ENCODE assay signal across 16 mouse cellular contexts in the genomic region with DNA sequence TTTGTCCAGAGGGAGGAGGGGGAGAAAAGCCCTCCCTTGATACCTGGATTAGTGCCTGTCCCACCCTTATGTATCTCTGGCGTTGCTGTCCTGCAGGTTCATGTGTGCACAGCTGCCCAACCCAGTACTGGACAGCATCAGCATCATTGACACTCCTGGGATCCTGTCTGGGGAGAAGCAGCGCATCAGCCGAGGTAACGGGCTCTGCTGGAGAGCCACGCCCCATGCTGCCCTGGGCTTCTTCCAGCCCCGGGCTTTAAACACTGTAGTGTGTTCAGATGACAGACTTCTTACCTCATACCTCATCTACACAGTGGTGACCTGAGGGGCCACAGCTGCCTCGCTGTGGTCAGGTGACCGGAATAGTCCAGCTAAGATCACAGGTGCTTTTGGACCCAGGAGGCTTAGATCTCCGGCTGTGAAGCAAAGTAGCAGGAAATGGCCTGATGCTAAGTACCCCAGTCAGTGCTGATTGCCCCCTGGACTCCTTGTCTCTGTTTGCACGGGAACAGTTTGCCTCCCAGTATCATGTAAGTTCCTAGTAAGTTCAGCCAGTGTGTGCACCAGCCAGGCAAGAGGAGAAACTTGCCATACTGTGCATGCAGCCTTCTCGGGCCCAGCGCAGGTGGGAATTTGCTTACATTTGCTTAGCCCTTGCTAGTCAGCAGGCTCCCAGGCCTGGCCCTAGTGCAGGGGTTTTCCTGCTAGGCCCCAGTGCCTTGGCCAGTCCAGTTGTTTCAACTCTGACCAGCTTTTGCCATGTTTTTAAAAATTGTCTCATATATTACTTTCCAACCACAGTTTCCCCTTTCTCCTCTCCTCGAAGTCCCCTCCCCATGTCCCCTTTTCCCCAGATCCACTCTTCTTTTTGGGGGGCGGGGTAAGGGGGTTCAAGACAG. TPM values are rescaled to one million over a fixed set of nuclear protein-coding genes. Genes with fewer than 3 reads are reported as not detected.
A peak's percentile ranks its signal among the peaks of the same experiment; 100 is the strongest.
DNase-seq lines count a peak whose midpoint lies in the region; ATAC-seq and TF ChIP-seq lines count a peak whose summit lies in the region.
"Had no signal": no experiment of that assay in that cellular context is flagged by ENCODE, and none has a peak within 500 bp of the region (broad histone marks: within the 10 kb centered on the region; RNA-seq: fewer than 3 reads in every experiment).

No protein-coding gene starts in this region.

- 0 out of 2 replicates have a peak, but pooled peaks have one; percentile 24 for TF ChIP-seq EP300 in ES-Bruce4 (IDR thresholded peaks at IDR 0.05; ENCODE audit: insufficient read depth, low read depth, low read length)
- TF ChIP-seq EP300 in liver, embryonic 14.5 days (IDR thresholded peaks at IDR 0.05; ENCODE audit: low read depth): no peak

- WGBS in heart, embryonic 12.5 days: 71% methylated on average over 14 of the region's 14 CpGs
- 65% methylated on average over 14 of the region's 14 CpGs for WGBS in liver, embryonic 14.5 days (ENCODE audit: insufficient replicate concordance)

- no peaks in the 10 kb centered on the region for H3K9me3 ChIP-seq in heart, embryonic 12.5 days (replicated peaks)
- H3K9me3 ChIP-seq in ES-Bruce4 (replicated peaks; ENCODE audit: control insufficient read depth, insufficient read depth, low read length, poor library complexity, severe bottlenecking): no peaks in the 10 kb centered on the region
- no peaks in the 10 kb centered on the region for H3K9me3 ChIP-seq in liver, embryonic 14.5 days (ENCODE audit: control insufficient read depth, low read length)
- H3K9me3 ChIP-seq: forebrain, embryonic 12.5 days; heart, embryonic 15.5 days; kidney, embryonic 15.5 days had no signal

- no peaks in the 10 kb centered on the region for H3K27me3 ChIP-seq in heart, embryonic 12.5 days (replicated peaks)
- H3K27me3 ChIP-seq in ES-Bruce4 (ENCODE audit: control insufficient read depth, insufficient read depth, low read length, poor library complexity, severe bottlenecking): no peaks in the 10 kb centered on the region
- no peaks in the 10 kb centered on the region for H3K27me3 ChIP-seq in liver, embryonic 14.5 days (ENCODE audit: control insufficient read depth, insufficient read depth, low read length)
- H3K27me3 ChIP-seq: forebrain, embryonic 12.5 days; heart, embryonic 15.5 days; kidney, embryonic 15.5 days had no signal

- intact Hi-C loops in heart, postnatal 14 days (cut with DNase I): no loop called here

- no peak for TF ChIP-seq CTCF in ES-Bruce4 (IDR thresholded peaks at IDR 0.05; ENCODE audit: low read depth, low read length)
- no peak for TF ChIP-seq CTCF in liver, embryonic 14.5 days (IDR thresholded peaks at IDR 0.05; ENCODE audit: low read depth)

- 0 out of 2 replicates have a peak overlapping the region, but pooled peaks have one; percentile 25 for H3K9ac ChIP-seq in heart, embryonic 12.5 days
- H3K9ac ChIP-seq in ES-Bruce4 (ENCODE audit: low read depth, poor library complexity, severe bottlenecking): no peak overlapping the region
- H3K9ac ChIP-seq in liver, embryonic 14.5 days (replicated peaks): peak overlapping the region; percentile 23
- H3K9ac ChIP-seq: forebrain, embryonic 12.5 days; heart, embryonic 15.5 days; kidney, embryonic 15.5 days; lung, embryonic 14.5 days had no signal

- H3K36me3 ChIP-seq in heart, embryonic 12.5 days: peaks cover 32% of the 10 kb centered on the region
- peaks cover 25% of the 10 kb centered on the region for H3K36me3 ChIP-seq in ES-Bruce4 (ENCODE audit: control insufficient read depth, insufficient read depth, low read length, poor library complexity, severe bottlenecking)
- H3K36me3 ChIP-seq in liver, embryonic 14.5 days (replicated peaks; ENCODE audit: control insufficient read depth, insufficient read depth, low read depth): peaks cover 47% of the 10 kb centered on the region

- H3K4me3 ChIP-seq in heart, embryonic 12.5 days: no peak overlapping the region
- no peak overlapping the region for H3K4me3 ChIP-seq in ES-Bruce4 (ENCODE audit: low read depth, low read length)
- no peak overlapping the region for H3K4me3 ChIP-seq in liver, embryonic 14.5 days (ENCODE audit: insufficient read depth in 1 of 2, low read depth in 2 of 2, low read length in 2 of 2)
- H3K4me3 ChIP-seq: forebrain, embryonic 12.5 days; heart, embryonic 15.5 days; kidney, embryonic 15.5 days had no signal

- ATAC-seq in heart, embryonic 12.5 days (ENCODE audit: insufficient number of reproducible peaks, low FRiP score): no peak
- ATAC-seq in liver, embryonic 14.5 days (ENCODE audit: insufficient read depth): no peak
- ATAC-seq: CD4-positive, CD25-positive, alpha-beta regulatory T cell, adult 4 months had no signal

- H3K4me2 ChIP-seq in heart, embryonic 12.5 days: peak overlapping the region; percentile 89
- peak overlapping the region; percentile 97; the same call in 1 of the 2 replicates for H3K4me2 ChIP-seq in liver, embryonic 14.5 days (ENCODE audit: low read depth)
- H3K4me2 ChIP-seq: forebrain, embryonic 12.5 days; heart, embryonic 15.5 days; lung, embryonic 14.5 days had no signal

- H3K4me1 ChIP-seq in heart, embryonic 12.5 days (replicated peaks): peaks cover 84% of the 10 kb centered on the region
- peaks cover 6% of the 10 kb centered on the region for H3K4me1 ChIP-seq in ES-Bruce4 (ENCODE audit: control insufficient read depth, insufficient read depth, low read length)
- peaks cover 78 to 83% of the 10 kb centered on the region in 2 experiments for H3K4me1 ChIP-seq in liver, embryonic 14.5 days (replicated peaks; ENCODE audit: control insufficient read depth in 2 of 2, insufficient read depth in 2 of 2, low read length in 1 of 2)

- DNase-seq in heart, postnatal 14 days: no peak
- DNase-seq in A20 (ENCODE audit: low read depth, low spot score): peak; percentile 82
- no peak for DNase-seq in liver, embryonic 14.5 days (ENCODE audit: low read depth in 3 of 3, low spot score in 3 of 3)
- DNase-seq in spleen, postnatal 10 days (ENCODE audit: low spot score in 2 of 2): no peak
- no peak for DNase-seq in testis, postnatal 14 days (ENCODE audit: low spot score)
- no peak for DNase-seq in right cerebral cortex, postnatal 10 days (ENCODE audit: low spot score in 2 of 2)
- DNase-seq: adrenal gland, postnatal 10 days; lung, embryonic 14.5 days; right cerebral cortex, postnatal 14 days; thymus, postnatal 14 days had no signal

- no peak for TF ChIP-seq POLR2A in ES-Bruce4 (IDR thresholded peaks at IDR 0.05; ENCODE audit: insufficient read depth, low read length)

- no peak overlapping the region for H3K27ac ChIP-seq in heart, embryonic 12.5 days (ENCODE audit: poor library complexity, severe bottlenecking)
- no peak overlapping the region for H3K27ac ChIP-seq in ES-Bruce4 (ENCODE audit: insufficient read depth, low read length)
- H3K27ac ChIP-seq in liver, embryonic 14.5 days: peak overlapping the region; percentile 29
- H3K27ac ChIP-seq: forebrain, embryonic 12.5 days; heart, embryonic 15.5 days; kidney, embryonic 15.5 days had no signal

RNA-seq across cellular contexts. Expression of a gene that starts 4.8 kb away (rescaled TPM):
- polyA plus RNA-seq in heart, embryonic 12.5 days (2016; fragmentation: Nextera tagmentation; extraction: Ambion mirVana): 87.0 and 88.7 TPM in 2 replicates
- total RNA-seq in heart, postnatal 14 days (2021): 100 to 1,000 TPM; 163 to 172 TPM
- polyA plus RNA-seq in ES-Bruce4 (2011; ENCODE audit: insufficient read depth, insufficient read length, low read depth, missing spikeins): 81.0 and 81.6 TPM in 2 replicates
- 65.3 and 81.6 TPM in 2 replicates for polyA plus RNA-seq in liver, embryonic 14.5 days (2012; rRNA removed)
- 38.0 and 49.6 TPM in 2 replicates for polyA plus RNA-seq in liver, embryonic 14.5 days (2014; fragmentation: Nextera tagmentation; extraction: Ambion mirVana)

RNA-seq across cellular contexts. Expression of a gene that starts 24.9 kb away (rescaled TPM):
- polyA plus RNA-seq in heart, embryonic 12.5 days (2016; fragmentation: Nextera tagmentation; extraction: Ambion mirVana): 0.34 and 0.44 TPM in 2 replicates
- 1 to 10 TPM; 8.9 to 9.8 TPM for total RNA-seq in heart, postnatal 14 days (2021)
- polyA plus RNA-seq in ES-Bruce4 (2011; ENCODE audit: insufficient read depth, insufficient read length, low read depth, missing spikeins): 57.7 and 60.5 TPM in 2 replicates
- polyA plus RNA-seq in liver, embryonic 14.5 days (2012; rRNA removed): 2.0 and 2.1 TPM in 2 replicates
- 0.32 and 0.33 TPM in 2 replicates for polyA plus RNA-seq in liver, embryonic 14.5 days (2014; fragmentation: Nextera tagmentation; extraction: Ambion mirVana)

RNA-seq across cellular contexts. Expression of a gene that starts 39.9 kb away (rescaled TPM):
- polyA plus RNA-seq in heart, embryonic 12.5 days (2016; fragmentation: Nextera tagmentation; extraction: Ambion mirVana): 10.9 and 13.0 TPM in 2 replicates
- total RNA-seq in heart, postnatal 14 days (2021): 10 to 100 TPM; 20.4 to 22.7 TPM
- 10.9 and 11.1 TPM in 2 replicates for polyA plus RNA-seq in ES-Bruce4 (2011; ENCODE audit: insufficient read depth, insufficient read length, low read depth, missing spikeins)
- polyA plus RNA-seq in liver, embryonic 14.5 days (2012; rRNA removed): 5.0 and 5.4 TPM in 2 replicates
- polyA plus RNA-seq in liver, embryonic 14.5 days (2014; fragmentation: Nextera tagmentation; extraction: Ambion mirVana): 4.1 and 4.4 TPM in 2 replicates

RNA-seq across cellular contexts. Expression of a gene that starts 45.7 kb away (rescaled TPM):
- 29.8 and 31.0 TPM in 2 replicates for polyA plus RNA-seq in heart, embryonic 12.5 days (2016; fragmentation: Nextera tagmentation; extraction: Ambion mirVana)
- total RNA-seq in heart, postnatal 14 days (2021): 10 to 100 TPM; 31.4 to 35.1 TPM
- 12.2 and 17.1 TPM in 2 replicates for polyA plus RNA-seq in ES-Bruce4 (2011; ENCODE audit: insufficient read depth, insufficient read length, low read depth, missing spikeins)
- 3.2 TPM in 2 replicates for polyA plus RNA-seq in liver, embryonic 14.5 days (2012; rRNA removed)
- polyA plus RNA-seq in liver, embryonic 14.5 days (2014; fragmentation: Nextera tagmentation; extraction: Ambion mirVana): 2.4 and 2.5 TPM in 2 replicates

RNA-seq across cellular contexts. Expression of a gene that starts 53.4 kb away (rescaled TPM):
- 48.7 and 52.1 TPM in 2 replicates for polyA plus RNA-seq in heart, embryonic 12.5 days (2016; fragmentation: Nextera tagmentation; extraction: Ambion mirVana)
- total RNA-seq in heart, postnatal 14 days (2021): 10 to 100 TPM; 18.2 to 18.5 TPM
- polyA plus RNA-seq in ES-Bruce4 (2011; ENCODE audit: insufficient read depth, insufficient read length, low read depth, missing spikeins): 34.8 and 40.5 TPM in 2 replicates
- polyA plus RNA-seq in liver, embryonic 14.5 days (2012; rRNA removed): 19.9 and 20.4 TPM in 2 replicates
- polyA plus RNA-seq in liver, embryonic 14.5 days (2014; fragmentation: Nextera tagmentation; extraction: Ambion mirVana): 12.5 and 13.5 TPM in 2 replicates

Comparison
In these comparisons a context has a peak if more than half of its experiments do, and no peak if none do; other contexts are left out.
1. RNA of a gene that starts 24.9 kb away (polyA plus RNA-seq): 57.7 to 60.5 TPM in ES-Bruce4; 0.32 to 2.1 TPM in liver, embryonic 14.5 days and 0.34 to 0.44 TPM in heart, embryonic 12.5 days; every median in the first group is over 10 times any median in the second.